Mouse (Mus musculus) C2C12 (cell line): Measurements from ENCODE around the gene Scyl3. TPM values are rescaled to one million over a fixed set of nuclear protein-coding genes. Genes with fewer than 3 reads are reported as not detected.

Experiments used
- H3K27me3 ChIP-seq: one replicate; pipeline ENCODE4 v1.6.1; 2011; ENCODE audit not compliant: control insufficient read depth, insufficient read depth, insufficient read length
- H3K36me3 ChIP-seq: one replicate; pipeline ENCODE4 v1.6.1; 2011; ENCODE audit not compliant: control insufficient read depth, insufficient read depth
- H3K4me3 ChIP-seq: one replicate; pipeline ENCODE4 v1.5.1; 2011; ENCODE audit warnings: mild to moderate bottlenecking, control low read depth; ENCODE audit not compliant: poor library complexity, insufficient read depth, severe bottlenecking
- H3K79me2 ChIP-seq: one replicate; pipeline ENCODE4 v1.6.1; 2011; ENCODE audit not compliant: control insufficient read depth, insufficient read depth
- H3K79me3 ChIP-seq: one replicate; pipeline ENCODE4 v1.6.1; 2011; ENCODE audit warnings: low read depth, control low read depth
- H3ac ChIP-seq: one replicate; pipeline ENCODE3; 2011; ENCODE audit warnings: low read depth; ENCODE audit not compliant: control insufficient read depth, insufficient read length
- CEBPB ChIP-seq: IDR thresholded peaks from one replicate; pipeline ENCODE4 v1.6.1; 2011; ENCODE audit warnings: low read depth, mild to moderate bottlenecking, control low read depth, moderate library complexity
- CTCF ChIP-seq: IDR thresholded peaks from one replicate; pipeline ENCODE4 v1.5.1; 2011; ENCODE audit not compliant: control insufficient read depth, insufficient read depth, insufficient read length
- FOSL1 ChIP-seq: IDR thresholded peaks from one replicate; pipeline ENCODE4 v1.8.0; 2011; ENCODE audit warnings: mild to moderate bottlenecking, low read length; ENCODE audit not compliant: poor library complexity, insufficient read depth, severe bottlenecking
- MAX ChIP-seq: IDR thresholded peaks from one replicate; pipeline ENCODE4 v1.6.1; 2011; ENCODE audit warnings: mild to moderate bottlenecking, control low read depth
- MYOD1 ChIP-seq: IDR thresholded peaks from one replicate; pipeline ENCODE4 v1.6.1; 2011; ENCODE audit warnings: low read depth; ENCODE audit not compliant: control insufficient read depth, insufficient read length
- MYOG ChIP-seq: IDR thresholded peaks from one replicate; pipeline ENCODE4 v1.6.1; 2011; ENCODE audit not compliant: control insufficient read depth, insufficient read length; ENCODE audit errors: extremely low read depth
- USF1 ChIP-seq: IDR thresholded peaks from one replicate; pipeline ENCODE4 v1.6.1; 2011; ENCODE audit warnings: low read depth, mild to moderate bottlenecking, control low read depth, moderate library complexity
- polyA plus RNA-seq: library from polyadenylated mRNA; unstranded; fragments of >200 nt; fragmentation: generic; extraction: Trizol; gene quantifications from one replicate; pipeline ENCODE4 v1.2.1, GENCODE M21; 2012; ENCODE audit warnings: missing spikeins

The Scyl3 gene
- polyA plus RNA-seq, 1 experiment, result 4.4 TPM

- H3K36me3 ChIP-seq, result no peaks in the 10 kb centered on the region
- H3K4me3 ChIP-seq, result no peak overlapping the region
- H3K79me2 ChIP-seq, result no peaks in the 10 kb centered on the region
- H3K27me3 ChIP-seq, result no peaks in the 10 kb centered on the region
- no peak for TF ChIP-seq FOSL1
- no peaks in the 10 kb centered on the region for H3K79me3 ChIP-seq
- no peak overlapping the region for H3ac ChIP-seq
These were observed 28.7 kb upstream of the Scyl3 start for GRCm38 (mm10) chr1:163900168-163900567.

DNA sequence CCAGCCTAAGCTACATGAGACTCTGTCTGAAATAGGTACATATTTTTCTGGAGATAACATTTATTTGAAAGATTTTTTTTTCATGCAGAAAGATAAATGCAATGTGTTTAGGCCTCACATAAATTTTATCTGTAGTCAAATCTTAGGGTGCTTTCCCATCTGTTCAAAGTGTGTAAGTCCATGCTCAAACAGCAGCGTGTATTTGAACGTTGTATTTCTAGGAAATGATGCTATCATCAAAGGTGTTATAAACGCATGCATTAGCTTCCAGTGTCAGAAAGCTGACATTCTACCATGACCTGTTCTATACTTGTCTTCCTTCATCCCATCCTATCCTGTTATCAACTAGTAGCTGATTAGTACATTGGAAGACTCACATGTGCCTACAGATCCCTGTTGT, 25.5 kb upstream of the Scyl3 start:
- no peaks in the 10 kb centered on the region for H3K79me3 ChIP-seq
- no peak overlapping the region for H3K4me3 ChIP-seq
- H3ac ChIP-seq, result no peak overlapping the region
- no peaks in the 10 kb centered on the region for H3K27me3 ChIP-seq
- H3K79me2 ChIP-seq, result no peaks in the 10 kb centered on the region
- TF ChIP-seq CTCF (no peak), CEBPB (no peak), MAX (no peak), MYOD1 (no peak), MYOG (no peak), USF1 (no peak), FOSL1 (no peak)
- no peaks in the 10 kb centered on the region for H3K36me3 ChIP-seq

- Histone ChIP-seq H3K79me2 (no peaks in the 10 kb centered on the region), H3ac (no peak overlapping the region), H3K36me3 (no peaks in the 10 kb centered on the region), H3K27me3 (no peaks in the 10 kb centered on the region), H3K79me3 (no peaks in the 10 kb centered on the region), H3K4me3 (no peak overlapping the region)
- TF ChIP-seq CEBPB (no peak), CTCF (no peak), USF1 (no peak), MAX (no peak), FOSL1 (no peak), MYOD1 (no peak), MYOG (no peak)
These were observed 21.7 kb upstream of the Scyl3 start for GRCm38 (mm10) chr1:163907007-163907811.

GRCm38 (mm10) chr1:163908389-163908788, 20.5 kb upstream of the Scyl3 start:
- no peaks in the 10 kb centered on the region for H3K79me2 ChIP-seq
- no peak overlapping the region for H3ac ChIP-seq
- TF ChIP-seq CEBPB (no peak), MYOD1 (no peak), MYOG (no peak), CTCF (no peak), MAX (no peak), FOSL1 (no peak), USF1 (no peak)
- no peaks in the 10 kb centered on the region for H3K79me3 ChIP-seq
- H3K36me3 ChIP-seq, result no peaks in the 10 kb centered on the region
- H3K27me3 ChIP-seq, result no peaks in the 10 kb centered on the region
- no peak overlapping the region for H3K4me3 ChIP-seq

DNA sequence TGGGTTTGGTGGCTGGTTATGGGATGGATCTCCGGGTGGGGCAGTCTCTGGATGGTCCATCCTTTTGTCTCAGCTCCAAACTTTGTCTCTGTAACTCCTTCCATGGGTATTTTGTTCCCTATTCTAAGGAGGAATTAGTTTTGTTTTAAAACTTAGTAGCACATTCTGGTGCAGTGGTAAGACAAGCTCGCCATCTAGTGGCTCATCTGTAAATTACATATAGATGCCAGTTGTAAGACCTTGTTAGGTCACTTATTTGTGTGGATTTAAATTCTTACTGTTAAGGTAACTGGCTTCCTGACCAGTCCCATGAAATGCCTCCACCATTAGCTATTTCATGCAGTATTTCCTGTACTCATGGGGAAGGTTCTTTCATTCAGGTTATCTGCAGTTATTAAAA, 18.6 kb upstream of the Scyl3 start:
- H3K4me3 ChIP-seq, result no peak overlapping the region
- H3K79me3 ChIP-seq, result no peaks in the 10 kb centered on the region
- TF ChIP-seq FOSL1 (no peak), MAX (no peak), USF1 (no peak), CEBPB (no peak), MYOG (no peak)

GRCm38 (mm10) chr1:163910785-163911184, 18.1 kb upstream of the Scyl3 start:
- Histone ChIP-seq H3ac (no peak overlapping the region), H3K4me3 (no peak overlapping the region)
- no peak for TF ChIP-seq FOSL1
- no peak for TF ChIP-seq CTCF
- TF ChIP-seq CEBPB, result no peak
- no peak for TF ChIP-seq MYOG
- no peak for TF ChIP-seq MAX
- no peak for TF ChIP-seq MYOD1

More for the DNA sequence above, 18.6 kb upstream of the Scyl3 start:
- Histone ChIP-seq H3K36me3 (no peaks in the 10 kb centered on the region), H3K79me2 (no peaks in the 10 kb centered on the region), H3K27me3 (no peaks in the 10 kb centered on the region), H3ac (no peak overlapping the region)

More at GRCm38 (mm10) chr1:163910785-163911184, 18.1 kb upstream of the Scyl3 start:
- Histone ChIP-seq H3K79me3 (no peaks in the 10 kb centered on the region), H3K27me3 (no peaks in the 10 kb centered on the region), H3K36me3 (no peaks in the 10 kb centered on the region), H3K79me2 (no peaks in the 10 kb centered on the region)
